Mouse (Mus musculus) liver, postnatal 0 days (tissue): Measurements from ENCODE around the gene Lrmp.

Experiments used
- CTCF ChIP-seq: sonication (generic); IDR thresholded peaks from 2 replicates; pipeline ENCODE4 v1.5.1; 2016; ENCODE audit warnings: antibody characterized with exemption, low read depth
- EP300 ChIP-seq: IDR thresholded peaks from 2 replicates; pipeline ENCODE4 v1.6.1; 2016; ENCODE audit warnings: antibody characterized with exemption, low read depth, mild to moderate bottlenecking

DNA sequence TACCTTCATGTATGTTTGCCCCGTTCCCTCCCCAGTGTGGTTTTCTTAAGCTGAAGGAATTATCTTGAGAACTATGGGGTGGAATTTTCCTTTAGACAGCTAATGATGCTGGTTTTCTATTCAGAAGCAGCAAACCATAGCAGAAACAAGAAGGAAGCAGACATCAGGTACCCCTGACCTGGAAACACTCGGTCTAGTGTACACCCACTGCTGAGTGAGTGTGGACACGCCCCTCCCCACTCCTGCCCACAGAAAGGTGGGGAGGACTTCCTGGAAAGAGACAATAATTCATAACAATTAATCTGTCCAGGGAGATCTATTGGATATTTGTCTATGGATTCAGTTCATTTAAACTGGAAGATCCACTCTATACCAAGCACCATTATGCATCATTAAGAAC lies 19.8 kb downstream of the Lrmp start:
- no peak for TF ChIP-seq CTCF
- no peak for TF ChIP-seq EP300
